Mouse (Mus musculus) retina, postnatal 7 days (tissue): ENCODE data around the gene Sdr42e1.
A peak's percentile ranks its signal among the peaks of the same experiment; 100 is the strongest.

Source experiments
- DNase-seq: peaks from one replicate; pipeline ENCODE4 v3.0.0-alpha.2; 2012; ENCODE audit warnings: low read depth, low spot score

The Sdr42e1 gene

GRCm38 (mm10) chr8:117660358-117661031, 13.0 kb downstream of the Sdr42e1 start:
- DNase-seq: peak; percentile 3

- DNase-seq: no peak
These were observed 14.5 kb downstream of the Sdr42e1 start for GRCm38 (mm10) chr8:117658990-117659389.

- no peak for DNase-seq
These were observed 21.2 kb downstream of the Sdr42e1 start for GRCm38 (mm10) chr8:117652318-117652717.

DNA sequence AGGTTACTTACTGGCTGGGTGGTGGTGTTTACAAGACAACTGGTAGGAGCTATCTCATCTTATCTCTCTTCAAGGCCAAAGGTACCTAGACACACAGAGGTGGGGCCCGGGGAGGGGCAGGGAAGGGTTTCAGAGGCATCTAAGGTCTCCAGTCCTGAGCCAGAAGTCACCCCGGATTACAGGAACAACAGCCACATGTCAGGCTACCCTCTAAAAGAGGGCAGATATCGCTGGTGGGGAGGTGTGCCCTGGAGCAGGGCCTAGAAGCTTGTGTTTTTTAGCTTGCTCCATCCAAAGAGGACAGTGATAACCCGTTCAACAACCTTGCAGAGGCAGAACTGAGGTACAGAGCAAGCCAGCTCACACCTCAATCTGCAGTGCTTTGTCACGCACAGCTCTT, 27.0 kb downstream of the Sdr42e1 start:
- no peak for DNase-seq

DNA sequence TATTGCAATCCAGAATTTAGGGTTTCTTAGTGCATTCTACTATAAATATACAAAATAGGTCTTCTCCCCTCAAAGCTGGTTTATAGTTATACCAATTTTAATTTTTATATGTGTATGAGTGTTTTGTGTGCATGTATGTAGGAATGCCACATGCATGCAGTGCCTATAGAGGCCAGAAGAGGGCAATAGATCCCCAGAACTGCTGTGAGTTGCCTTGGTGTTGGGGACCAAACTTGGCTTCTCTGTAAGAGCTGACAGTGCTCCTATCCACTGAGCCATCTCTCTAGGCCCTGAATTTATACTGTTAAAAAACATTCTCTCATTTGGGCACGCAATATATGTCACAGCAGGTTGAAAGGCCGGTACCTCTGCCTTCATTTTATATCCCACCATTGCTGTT, 27.5 kb downstream of the Sdr42e1 start:
- peak; percentile 46 for DNase-seq

DNA sequence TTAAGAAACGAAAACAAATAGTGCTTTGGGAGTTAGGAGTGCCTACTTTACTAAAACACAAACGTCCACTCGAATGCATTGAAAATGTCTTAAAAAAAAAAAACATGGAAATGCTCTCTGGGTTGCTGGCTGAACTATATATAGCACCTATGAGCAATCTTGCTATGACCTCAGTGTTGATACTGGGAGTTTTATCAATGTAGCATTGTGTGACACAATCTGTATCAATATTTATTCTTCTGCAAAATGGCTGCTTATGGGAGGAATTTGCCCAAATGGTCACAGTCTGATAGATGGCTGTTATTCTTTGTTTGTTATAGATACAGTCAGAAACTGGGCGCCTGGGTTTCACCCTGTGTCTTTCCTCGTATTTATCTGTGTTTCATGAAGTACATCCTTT, 28.0 kb downstream of the Sdr42e1 start:
- no peak for DNase-seq

DNA sequence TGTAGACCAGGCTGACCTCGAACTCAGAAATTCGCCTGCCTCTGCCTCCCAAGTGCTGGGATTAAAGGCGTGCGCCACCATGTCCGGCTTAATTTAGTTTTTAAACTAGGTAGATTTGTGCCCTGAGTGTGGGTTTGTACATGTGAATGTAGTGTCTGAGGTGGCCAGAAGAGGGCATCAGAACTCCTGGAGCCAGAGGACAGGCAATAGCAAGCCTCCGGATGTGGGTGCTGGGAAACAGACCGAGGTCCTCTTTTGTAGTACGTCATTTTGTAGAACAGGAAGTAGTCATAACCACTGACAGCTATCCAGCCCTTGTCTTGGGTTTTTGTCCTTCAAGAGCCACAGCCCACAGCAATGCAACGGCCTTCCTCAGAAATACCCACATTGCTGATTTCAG, 33.9 kb downstream of the Sdr42e1 start:
- DNase-seq: no peak

DNA sequence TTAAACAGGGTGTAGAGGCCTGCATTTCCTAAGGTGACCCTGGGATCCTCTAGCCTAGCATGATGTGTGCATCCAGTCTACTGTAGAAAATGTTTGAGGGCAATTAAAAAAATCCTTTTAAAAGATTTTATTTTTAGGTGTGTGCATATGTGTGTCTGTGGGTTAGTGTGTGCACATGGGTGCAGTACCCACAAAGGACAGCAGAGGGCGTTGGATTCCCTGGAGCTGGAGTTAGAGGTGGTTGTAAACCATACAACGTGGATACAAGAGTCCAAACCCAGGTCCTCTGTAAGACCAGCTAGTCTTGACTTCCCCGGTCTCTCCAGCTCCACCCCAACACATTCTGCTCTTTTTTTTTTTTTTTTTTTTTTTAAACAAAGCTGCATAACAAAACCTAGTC, 36.0 kb downstream of the Sdr42e1 start:
- DNase-seq: no peak

DNA sequence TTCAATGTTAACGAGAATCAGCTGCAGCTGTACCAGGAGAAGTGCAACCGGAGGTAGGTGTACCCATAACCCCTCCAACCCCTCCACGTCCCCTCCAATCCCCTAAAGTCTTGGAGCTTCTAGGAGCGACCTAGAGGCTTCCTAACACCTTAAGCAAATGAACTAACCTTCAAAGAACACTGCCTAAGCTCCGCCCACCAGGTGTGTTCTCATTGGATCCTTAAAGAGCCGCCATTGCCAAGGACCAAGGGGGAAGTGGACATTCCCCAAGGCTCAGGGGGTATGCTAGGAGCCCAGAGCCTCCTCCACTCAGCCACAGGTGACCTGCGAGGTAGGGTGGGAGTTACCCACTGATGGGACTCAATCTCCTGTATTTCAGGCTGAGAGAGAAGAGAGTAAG, 39.1 kb downstream of the Sdr42e1 start:
- DNase-seq: no peak

- DNase-seq: no peak
These were observed 41.0 kb downstream of the Sdr42e1 start for GRCm38 (mm10) chr8:117632532-117632931.

- no peak for DNase-seq
These were observed 46.4 kb downstream of the Sdr42e1 start for GRCm38 (mm10) chr8:117627096-117627495.

DNA sequence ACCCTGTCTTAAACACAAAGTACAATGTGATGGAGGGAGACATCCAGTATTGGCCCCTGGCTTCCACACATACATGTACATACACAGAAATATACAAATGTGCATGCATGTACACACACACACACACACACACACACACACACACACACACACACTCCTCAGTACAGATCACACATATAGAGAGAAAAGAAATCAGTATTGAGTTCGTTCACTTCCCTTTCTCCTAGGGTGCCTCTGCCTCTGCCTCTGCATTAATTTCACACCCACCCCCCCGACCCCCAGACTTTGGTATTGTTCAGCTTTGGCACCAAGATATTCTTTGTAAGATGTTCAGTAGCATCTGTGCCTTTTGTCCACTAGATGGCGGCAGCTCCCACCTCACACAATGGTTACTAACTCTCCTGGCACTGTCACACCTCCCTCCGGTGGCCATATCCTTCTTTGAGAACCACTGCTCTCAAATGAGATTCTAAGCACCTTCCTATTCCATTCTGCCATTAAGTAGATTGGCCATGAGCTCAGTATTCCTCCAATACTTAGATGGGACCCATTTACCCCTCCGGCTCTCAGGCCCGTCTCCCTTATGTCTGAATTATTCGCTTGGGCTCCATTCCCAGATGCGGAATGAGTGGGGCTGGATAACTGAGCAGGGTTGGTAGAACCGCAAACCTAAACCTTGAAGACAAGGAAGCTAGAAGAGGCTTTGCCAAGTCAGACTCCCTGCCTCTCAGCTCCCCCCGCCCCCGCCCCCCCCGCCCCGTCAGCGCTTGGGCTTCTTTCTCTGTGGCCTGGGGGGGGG, 47.2 kb downstream of the Sdr42e1 start:
- DNase-seq: peak; percentile 51

DNA sequence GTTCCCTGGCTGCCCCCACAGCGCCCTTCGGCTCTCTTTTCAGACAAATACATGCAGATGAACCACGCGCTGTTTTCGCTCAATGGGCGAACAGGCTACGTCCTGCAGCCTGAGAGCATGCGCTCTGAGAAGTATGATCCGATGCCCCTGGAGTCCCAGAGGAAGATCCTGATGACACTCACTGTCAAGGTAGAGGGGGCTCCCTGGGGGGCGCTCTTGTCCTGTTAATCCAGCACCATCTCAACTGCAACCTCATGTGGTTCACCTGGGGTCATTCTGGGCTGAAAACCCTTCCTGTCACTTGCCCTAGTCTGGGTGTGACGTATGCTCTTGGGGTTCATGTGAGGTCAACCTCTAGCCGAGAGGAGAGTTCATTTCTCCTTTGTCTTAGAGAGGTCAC, 60.6 kb downstream of the Sdr42e1 start:
- no peak for DNase-seq
